ENCODE assay signal across 23 mouse cellular contexts in genomic region chr3:52066142-52066541, GRCm38 (mm10). TPM values are rescaled to one million over a fixed set of nuclear protein-coding genes. Genes with fewer than 3 reads are reported as not detected.
DNase-seq lines count a peak whose midpoint lies in the region; ATAC-seq lines count a peak whose summit lies in the region.
"Had no signal": no experiment of that assay in that cellular context is flagged by ENCODE, and none has a peak within 500 bp of the region (broad histone marks: within the 10 kb centered on the region; RNA-seq: fewer than 3 reads in every experiment).

No protein-coding gene starts in this region.

- ATAC-seq in forebrain, embryonic 12.5 days (ENCODE audit: low FRiP score): no peak
- ATAC-seq in heart, embryonic 13.5 days (ENCODE audit: extremely low read depth, insufficient number of reproducible peaks, low FRiP score, low TSS enrichment): no peak
- no peak for ATAC-seq in heart, embryonic 11.5 days (replicated peaks; ENCODE audit: insufficient number of reproducible peaks, low FRiP score, low TSS enrichment)
- ATAC-seq: forebrain, embryonic 13.5 days; forebrain, embryonic 16.5 days; intestine, postnatal 0 days; Patski had no signal

- no peaks in the 10 kb centered on the region for H3K9me3 ChIP-seq in forebrain, embryonic 10.5 days
- no peaks in the 10 kb centered on the region for H3K9me3 ChIP-seq in forebrain, embryonic 12.5 days
- no peaks in the 10 kb centered on the region for H3K9me3 ChIP-seq in heart, embryonic 13.5 days
- no peaks in the 10 kb centered on the region for H3K9me3 ChIP-seq in heart, embryonic 11.5 days (replicated peaks; ENCODE audit: control insufficient read depth, low read length)
- H3K9me3 ChIP-seq: embryonic facial prominence, embryonic 12.5 days; embryonic facial prominence, embryonic 15.5 days; forebrain, embryonic 13.5 days; hindbrain, embryonic 12.5 days; hindbrain, embryonic 15.5 days had no signal

- H3K4me2 ChIP-seq in forebrain, embryonic 12.5 days: no peak overlapping the region
- H3K4me2 ChIP-seq in heart, embryonic 13.5 days: no peak overlapping the region
- H3K4me2 ChIP-seq in heart, embryonic 11.5 days: no peak overlapping the region
- H3K4me2 ChIP-seq: embryonic facial prominence, embryonic 12.5 days; embryonic facial prominence, embryonic 15.5 days; forebrain, embryonic 13.5 days; hindbrain, embryonic 12.5 days; hindbrain, embryonic 15.5 days had no signal

- H3K36me3 ChIP-seq in forebrain, embryonic 10.5 days (replicated peaks): no peaks in the 10 kb centered on the region
- H3K36me3 ChIP-seq in forebrain, embryonic 12.5 days (replicated peaks): no peaks in the 10 kb centered on the region
- H3K36me3 ChIP-seq in heart, embryonic 13.5 days: no peaks in the 10 kb centered on the region
- H3K36me3 ChIP-seq in heart, embryonic 11.5 days (ENCODE audit: control insufficient read depth, insufficient read depth, low read length): no peaks in the 10 kb centered on the region
- no peaks in the 10 kb centered on the region for H3K36me3 ChIP-seq in splenic B cell, adult 2 months (ENCODE audit: control insufficient read depth, insufficient read depth, low read length, poor library complexity, severe bottlenecking)
- H3K36me3 ChIP-seq: embryonic facial prominence, embryonic 12.5 days; embryonic facial prominence, embryonic 15.5 days; hindbrain, embryonic 12.5 days; hindbrain, embryonic 15.5 days had no signal

- H3K9ac ChIP-seq in forebrain, embryonic 12.5 days: no peak overlapping the region
- H3K9ac ChIP-seq in heart, embryonic 13.5 days: 0 out of 2 replicates have a peak overlapping the region, but pooled peaks have one; percentile 10
- no peak overlapping the region for H3K9ac ChIP-seq in heart, embryonic 11.5 days (ENCODE audit: low read depth, low read length)
- H3K9ac ChIP-seq: embryonic facial prominence, embryonic 12.5 days; embryonic facial prominence, embryonic 15.5 days; forebrain, embryonic 13.5 days; hindbrain, embryonic 12.5 days; hindbrain, embryonic 15.5 days had no signal

- DNase-seq in forebrain, embryonic 10.5 days (ENCODE audit: extremely low spot score, low spot score): no peak
- DNase-seq in Muller cell, postnatal 12 days (ENCODE audit: inconsistent ontology term): peak; percentile 52
- peak; percentile 32 for DNase-seq in splenic B cell, adult 2 months (ENCODE audit: low read depth, low spot score)
- no peak for DNase-seq in frontal cortex, postnatal 25 days (ENCODE audit: low spot score in 2 of 2)
- DNase-seq: adrenal gland, postnatal 10 days; adrenal gland, postnatal 36 days; cerebellum, adult 11-12 months; cerebellum, adult 8-10 months; cerebellum, postnatal 36 days; gastrocnemius, adult 2 months; gastrocnemius, postnatal 14 days; heart, adult 11 months had no signal

- H3K4me3 ChIP-seq in forebrain, embryonic 10.5 days: no peak overlapping the region
- H3K4me3 ChIP-seq in forebrain, embryonic 12.5 days (replicated peaks): no peak overlapping the region
- no peak overlapping the region for H3K4me3 ChIP-seq in heart, embryonic 13.5 days
- no peak overlapping the region for H3K4me3 ChIP-seq in heart, embryonic 11.5 days (ENCODE audit: low read depth, low read length)
- H3K4me3 ChIP-seq: embryonic facial prominence, embryonic 12.5 days; embryonic facial prominence, embryonic 15.5 days; forebrain, embryonic 13.5 days; gastrocnemius, adult 2 months; hindbrain, embryonic 12.5 days; hindbrain, embryonic 15.5 days had no signal

- 72% methylated on average over 3 of the region's 3 CpGs for WGBS in forebrain, embryonic 10.5 days
- 53% methylated on average over 3 of the region's 3 CpGs for WGBS in forebrain, embryonic 12.5 days
- WGBS in heart, embryonic 13.5 days: 28% methylated on average over 3 of the region's 3 CpGs
- WGBS in heart, embryonic 11.5 days (ENCODE audit: insufficient replicate concordance): 46% methylated on average over 3 of the region's 3 CpGs

- H3K27ac ChIP-seq in forebrain, embryonic 10.5 days: peak overlapping the region; percentile 31; the same call in 1 of the 2 replicates
- H3K27ac ChIP-seq in forebrain, embryonic 12.5 days: no peak overlapping the region
- no peak overlapping the region for H3K27ac ChIP-seq in heart, embryonic 13.5 days (replicated peaks)
- H3K27ac ChIP-seq in heart, embryonic 11.5 days (ENCODE audit: low read depth, low read length): no peak overlapping the region
- H3K27ac ChIP-seq: embryonic facial prominence, embryonic 12.5 days; embryonic facial prominence, embryonic 15.5 days; forebrain, embryonic 13.5 days; gastrocnemius, adult 2 months; hindbrain, embryonic 12.5 days; hindbrain, embryonic 15.5 days had no signal

- H3K4me1 ChIP-seq in forebrain, embryonic 10.5 days: peaks cover 70% of the 10 kb centered on the region
- peaks cover 52% of the 10 kb centered on the region for H3K4me1 ChIP-seq in forebrain, embryonic 12.5 days
- H3K4me1 ChIP-seq in heart, embryonic 13.5 days: peaks cover 47% of the 10 kb centered on the region
- peaks cover 19% of the 10 kb centered on the region for H3K4me1 ChIP-seq in heart, embryonic 11.5 days (ENCODE audit: control insufficient read depth, insufficient read depth, low read length)

- no peaks in the 10 kb centered on the region for H3K27me3 ChIP-seq in forebrain, embryonic 10.5 days (ENCODE audit: poor library complexity, severe bottlenecking)
- H3K27me3 ChIP-seq in forebrain, embryonic 12.5 days: no peaks in the 10 kb centered on the region
- no peaks in the 10 kb centered on the region; the same call in 1 of the 2 replicates for H3K27me3 ChIP-seq in heart, embryonic 13.5 days (replicated peaks)
- H3K27me3 ChIP-seq in heart, embryonic 11.5 days (ENCODE audit: control insufficient read depth, insufficient read depth, low read length): no peaks in the 10 kb centered on the region
- no peaks in the 10 kb centered on the region for H3K27me3 ChIP-seq in splenic B cell, adult 2 months (ENCODE audit: control insufficient read depth, insufficient read depth, low read length, poor library complexity, severe bottlenecking)
- H3K27me3 ChIP-seq: embryonic facial prominence, embryonic 12.5 days; embryonic facial prominence, embryonic 15.5 days; forebrain, embryonic 13.5 days; hindbrain, embryonic 12.5 days; hindbrain, embryonic 15.5 days; Patski had no signal

RNA-seq across cellular contexts. Expression of gene Maml3, which starts 38.7 kb away (rescaled TPM):
- polyA plus RNA-seq in forebrain, embryonic 10.5 days (2016; fragmentation: Nextera tagmentation; extraction: Ambion mirVana): 5.6 TPM in 2 replicates
- 7.6 and 7.7 TPM in 2 replicates for polyA plus RNA-seq in forebrain, embryonic 12.5 days (2016; fragmentation: Nextera tagmentation; extraction: Ambion mirVana)
- 2.1 and 2.4 TPM in 2 replicates for polyA plus RNA-seq in heart, embryonic 13.5 days (2015; fragmentation: Nextera tagmentation; extraction: Ambion mirVana)
- 2.1 and 2.6 TPM in 2 replicates for polyA plus RNA-seq in heart, embryonic 11.5 days (2014; fragmentation: Nextera tagmentation; extraction: Ambion mirVana)

Comparison
In these comparisons a context has a peak if more than half of its experiments do, and no peak if none do; other contexts are left out.
1. DNase-seq: peak in Muller cell, postnatal 12 days (single experiment) and splenic B cell, adult 2 months (single experiment); none in forebrain, embryonic 10.5 days (single experiment) and frontal cortex, postnatal 25 days (0 of 2).